Mouse (Mus musculus) lung, adult 18-20 months (tissue): ENCODE measurements around the gene Gm20388.

Experiments used
- DNase-seq, 2 experiments: peaks; one replicate each; pipeline ENCODE4 v3.0.0; 2022; ENCODE audit warnings: mixed read lengths in 2 of 2

The Gm20388 gene

DNA sequence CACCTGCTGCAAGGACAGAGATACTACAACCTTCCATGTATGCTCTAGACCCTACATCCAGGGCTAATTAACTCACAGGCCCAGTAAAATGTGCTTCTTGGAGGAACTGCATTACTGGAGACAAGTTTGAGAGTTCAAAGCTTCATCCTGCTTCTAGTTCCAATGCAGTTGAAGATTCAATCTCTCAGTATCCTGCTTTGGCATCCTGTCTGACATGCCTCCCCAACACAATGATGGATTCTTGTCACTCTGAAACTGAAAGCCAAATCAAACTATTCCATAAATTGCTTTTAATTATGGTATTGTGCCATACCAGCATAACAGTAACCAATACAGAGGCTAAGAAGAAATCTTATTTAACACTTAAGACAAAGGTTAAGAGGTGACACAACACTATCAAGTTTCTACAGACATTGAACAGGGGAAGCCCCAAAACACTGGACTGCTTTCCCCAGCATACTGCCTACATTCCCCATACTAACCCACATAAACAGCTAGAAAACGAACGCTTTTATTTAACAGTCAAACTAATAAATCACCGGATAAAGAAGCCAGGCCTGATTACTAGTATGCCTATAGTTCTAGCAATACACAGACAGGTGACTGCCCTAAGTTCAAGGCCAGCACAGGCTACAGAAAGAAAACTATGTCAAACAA, 3059.5 kb downstream of the Gm20388 start:
- no peak for DNase-seq

DNA sequence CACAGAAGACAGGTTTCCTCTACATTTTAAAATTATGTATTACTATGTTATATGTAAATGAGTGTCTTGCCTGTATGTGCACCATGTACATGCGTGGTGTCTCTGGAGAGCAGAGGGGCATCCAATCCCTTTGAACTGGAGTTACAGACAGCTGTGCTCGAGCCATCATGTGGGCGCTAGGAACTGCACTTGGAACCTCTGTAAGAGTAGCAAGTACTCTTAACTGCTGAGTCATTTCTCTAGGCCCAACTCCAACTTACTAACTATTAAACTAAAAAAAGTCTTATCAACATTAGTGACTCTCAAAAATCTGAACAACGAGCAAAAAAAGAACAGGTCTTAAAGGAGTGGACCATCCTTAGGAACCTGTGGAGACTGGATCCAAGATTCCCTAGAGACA, 3065.4 kb downstream of the Gm20388 start:
- no peak for DNase-seq

DNA sequence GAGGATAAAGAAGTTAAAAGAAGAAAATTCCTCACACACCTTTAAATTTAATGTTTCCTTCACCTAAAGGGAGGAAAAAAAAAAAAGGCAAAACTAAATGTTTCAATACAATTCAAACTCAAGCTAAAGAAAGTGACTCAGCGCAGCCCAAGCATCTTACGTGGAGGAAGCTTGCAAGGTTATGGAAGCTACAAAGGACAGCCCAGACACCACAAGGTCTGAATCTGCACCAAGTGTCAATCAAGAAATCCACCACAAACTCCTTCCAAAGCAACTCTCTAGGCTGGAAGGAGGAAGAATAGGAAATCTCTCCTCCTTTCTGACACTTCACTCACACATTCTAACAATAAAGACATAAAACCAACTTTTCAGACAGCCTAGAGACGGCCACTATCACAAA, 3068.8 kb downstream of the Gm20388 start:
- DNase-seq: no peak

GRCm38 (mm10) chr8:122979865-122980509, 3069.3 kb downstream of the Gm20388 start:
- peak in 1 of 2 experiments; percentile 45 for DNase-seq

GRCm38 (mm10) chr8:122981646-122982045, 3071.0 kb downstream of the Gm20388 start:
- no peak for DNase-seq

DNA sequence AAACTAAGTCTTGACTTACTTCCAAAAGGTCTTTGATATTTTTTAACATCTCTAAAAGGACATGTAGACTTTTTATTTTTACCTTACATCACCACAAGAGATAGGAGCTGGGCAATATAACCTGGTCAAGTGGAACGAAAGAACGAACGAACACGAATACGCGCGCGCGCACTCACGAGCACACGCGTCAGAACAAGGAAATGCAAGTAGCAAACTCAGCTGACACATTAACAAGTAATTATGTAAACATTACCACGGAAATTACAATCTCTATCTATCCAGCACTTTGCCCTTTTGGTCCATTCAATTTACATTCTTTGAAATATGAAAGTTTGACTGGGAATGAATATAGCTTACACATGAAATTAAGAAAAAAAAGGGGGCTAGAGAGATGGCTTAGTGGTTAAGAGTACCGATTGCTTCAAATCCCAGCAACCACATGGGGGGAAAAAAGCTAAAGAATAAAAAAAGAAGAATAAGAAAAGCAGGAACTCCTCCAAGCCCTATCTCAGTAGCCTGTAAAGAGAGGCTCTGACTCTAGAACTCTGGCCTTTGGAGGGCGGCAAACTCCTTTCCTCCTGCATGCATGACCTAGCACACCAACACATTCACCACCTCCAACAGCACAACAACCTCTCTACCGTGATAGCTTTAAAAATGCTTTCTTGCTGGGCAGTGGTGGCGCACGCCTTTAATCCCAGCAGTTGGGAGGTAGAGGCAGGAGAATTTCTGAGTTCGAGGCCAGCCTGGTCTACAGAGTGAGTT, 3072.7 kb downstream of the Gm20388 start:
- no peak for DNase-seq

- no peak for DNase-seq
These were observed 3073.5 kb downstream of the Gm20388 start for GRCm38 (mm10) chr8:122984175-122984574.

- DNase-seq: no peak
These were observed 3076.0 kb downstream of the Gm20388 start for GRCm38 (mm10) chr8:122986501-122987184.

DNA sequence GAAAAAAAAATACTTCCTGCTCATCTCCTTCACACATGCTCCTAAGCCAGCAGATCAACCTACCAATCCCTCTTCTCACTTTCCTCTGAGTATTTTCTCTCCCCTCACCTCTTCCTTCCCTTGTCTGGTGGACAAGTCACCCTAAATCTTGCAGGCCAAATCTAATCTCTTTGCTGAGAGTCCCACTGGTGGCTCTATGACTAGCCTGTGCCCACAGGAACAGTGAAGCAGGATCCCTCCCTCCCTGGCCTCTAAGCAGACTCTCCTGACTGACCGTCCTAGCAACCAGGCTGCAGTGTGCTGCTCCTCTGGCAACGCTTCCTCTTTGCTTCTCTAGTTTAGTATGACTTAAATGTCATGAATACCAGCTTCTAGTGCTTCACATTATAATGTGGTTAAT, 3076.6 kb downstream of the Gm20388 start:
- DNase-seq: no peak

GRCm38 (mm10) chr8:122988955-122989354, 3078.3 kb downstream of the Gm20388 start:
- DNase-seq: no peak

DNA sequence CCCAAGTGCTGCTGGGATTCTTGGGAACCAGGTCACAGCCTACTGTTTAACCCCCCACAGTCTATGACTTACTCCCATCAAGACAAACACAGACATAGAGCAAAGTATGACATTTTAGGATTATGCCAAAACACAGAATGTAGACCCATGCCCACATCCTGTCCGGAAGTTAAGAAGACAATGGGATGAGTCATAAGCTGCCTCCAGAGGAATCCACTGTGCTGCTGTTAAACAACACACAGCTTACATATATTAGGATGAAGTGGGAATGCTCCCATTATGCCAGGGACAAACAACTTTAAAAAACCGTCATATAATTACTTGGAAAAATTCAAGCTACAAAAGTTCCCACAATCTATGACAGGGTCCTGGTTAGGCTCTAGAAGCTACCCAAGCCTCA, 3079.3 kb downstream of the Gm20388 start:
- no peak for DNase-seq

GRCm38 (mm10) chr8:122991368-122991767, 3080.7 kb downstream of the Gm20388 start:
- peak in 1 of 2 experiments; percentile 38 for DNase-seq

- no peak for DNase-seq
These were observed 3081.7 kb downstream of the Gm20388 start for GRCm38 (mm10) chr8:122992296-122992695.

DNA sequence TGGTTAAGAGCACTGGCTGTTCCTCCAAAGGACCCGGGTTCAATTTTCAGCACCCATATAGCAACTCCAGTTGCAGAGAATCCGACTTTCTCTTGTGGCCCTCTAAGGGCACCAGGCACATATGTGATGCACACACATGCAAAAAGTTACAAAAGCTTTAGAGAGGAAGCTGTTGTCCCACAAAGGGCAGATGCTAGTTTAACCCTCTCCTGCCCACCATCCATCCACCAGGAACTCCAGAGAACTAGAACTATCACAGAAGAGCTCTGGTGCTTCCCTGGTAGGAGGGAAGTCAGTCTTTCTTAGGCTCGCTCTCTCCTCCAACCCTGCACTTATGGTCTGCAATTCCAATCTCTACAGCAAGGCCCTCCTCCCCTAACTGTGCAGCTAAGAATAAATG, 3082.4 kb downstream of the Gm20388 start:
- no peak for DNase-seq

DNA sequence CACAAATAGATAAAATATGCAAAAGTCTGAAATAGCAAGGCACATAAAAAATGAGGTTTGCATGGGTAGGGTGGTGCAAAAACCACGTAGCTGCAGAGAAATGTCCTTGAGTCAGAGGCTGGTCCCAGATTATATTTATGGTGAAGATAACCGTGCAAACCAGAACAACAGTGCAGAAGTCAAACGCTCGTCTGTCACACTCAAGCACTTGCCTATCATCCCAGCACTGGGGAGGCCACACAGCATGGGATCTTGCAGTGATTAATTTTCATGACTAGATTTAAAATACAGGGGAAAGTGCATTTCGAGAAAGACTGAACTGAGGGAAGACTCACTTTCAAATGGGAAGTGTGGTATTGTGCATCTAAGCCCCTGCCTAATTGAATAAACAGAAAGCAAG, 3083.1 kb downstream of the Gm20388 start:
- no peak for DNase-seq

DNA sequence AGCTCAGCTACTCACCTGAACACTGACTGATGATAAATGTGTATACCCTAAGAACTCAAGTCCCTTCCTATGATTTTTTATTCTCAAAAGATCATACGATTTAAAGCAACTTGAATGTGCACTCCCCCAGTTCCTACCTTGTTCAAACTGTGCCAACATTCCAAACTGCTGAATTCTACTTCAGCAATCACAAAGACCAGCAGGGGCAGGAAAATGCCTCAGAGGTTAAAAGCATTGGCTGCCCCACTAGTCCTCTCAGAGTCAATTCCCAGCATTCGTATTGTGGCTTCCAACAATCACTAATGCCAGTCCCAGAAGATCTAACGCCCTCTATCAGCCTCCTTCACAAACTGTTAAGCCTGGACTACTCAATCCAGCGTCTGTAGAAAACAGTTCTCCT, 3087.3 kb downstream of the Gm20388 start:
- DNase-seq: no peak

- DNase-seq: no peak
These were observed 3089.7 kb downstream of the Gm20388 start for GRCm38 (mm10) chr8:123000311-123000710.

DNA sequence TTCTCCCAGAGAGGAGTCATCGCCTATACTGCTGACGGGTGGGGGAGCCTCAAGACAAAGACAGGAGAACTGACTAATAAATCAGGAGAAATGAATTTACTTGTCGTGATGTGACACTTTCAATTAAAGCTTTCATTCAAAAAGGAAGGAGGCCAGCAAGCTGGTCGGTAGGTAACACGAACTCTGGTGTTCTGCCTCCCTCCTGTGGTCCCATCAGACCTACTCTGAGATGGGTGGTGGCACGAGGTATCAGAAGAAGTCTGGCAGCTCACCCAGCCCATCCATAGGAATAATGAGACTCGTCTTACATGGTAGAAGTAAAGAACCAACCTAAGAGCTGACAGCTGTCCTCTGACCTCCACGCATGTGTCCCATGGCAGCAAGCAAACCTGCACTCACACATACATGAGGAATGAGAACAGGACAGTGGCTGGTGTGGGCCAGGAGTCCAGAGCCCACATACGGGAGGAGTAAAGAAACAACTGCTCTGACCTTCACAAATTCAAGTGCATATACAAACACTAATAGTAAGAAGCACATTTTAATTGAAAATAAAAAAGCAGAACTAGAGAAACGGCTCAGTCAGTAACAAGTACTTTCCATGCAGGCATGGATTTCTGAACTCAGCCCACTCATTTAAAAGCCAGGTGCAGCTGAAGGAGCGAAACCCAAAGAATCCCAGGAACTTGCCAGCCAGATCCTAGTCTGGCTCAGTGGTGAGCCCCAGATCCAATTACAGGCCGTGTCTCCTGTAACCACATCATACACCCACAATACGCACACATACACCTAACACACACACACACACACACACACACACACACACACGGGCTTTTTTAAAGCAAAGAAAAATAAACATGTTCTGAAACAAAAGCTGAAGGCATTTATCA, 3093.6 kb downstream of the Gm20388 start:
- DNase-seq: no peak

DNA sequence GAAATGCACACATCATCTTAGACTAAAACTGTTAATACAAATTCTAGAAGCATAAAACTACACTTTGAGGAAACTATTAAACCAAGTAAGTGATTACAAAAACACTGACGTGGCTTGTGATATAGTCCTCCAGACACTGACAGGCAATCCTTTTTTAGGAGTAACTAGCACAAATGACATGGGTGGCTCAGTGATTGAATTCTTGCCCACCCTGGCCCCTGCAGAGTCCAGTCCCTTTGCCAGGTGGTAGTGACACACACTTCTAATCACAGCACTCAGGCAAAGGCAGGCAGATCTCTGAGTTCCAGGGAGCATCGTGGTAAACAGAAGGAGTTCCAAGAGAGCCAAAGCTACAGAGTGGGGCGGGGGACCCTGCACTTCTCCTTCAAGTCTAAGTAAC, 3094.7 kb downstream of the Gm20388 start:
- no peak for DNase-seq

- no peak for DNase-seq
These were observed 3095.2 kb downstream of the Gm20388 start for GRCm38 (mm10) chr8:123005805-123006204.

DNA sequence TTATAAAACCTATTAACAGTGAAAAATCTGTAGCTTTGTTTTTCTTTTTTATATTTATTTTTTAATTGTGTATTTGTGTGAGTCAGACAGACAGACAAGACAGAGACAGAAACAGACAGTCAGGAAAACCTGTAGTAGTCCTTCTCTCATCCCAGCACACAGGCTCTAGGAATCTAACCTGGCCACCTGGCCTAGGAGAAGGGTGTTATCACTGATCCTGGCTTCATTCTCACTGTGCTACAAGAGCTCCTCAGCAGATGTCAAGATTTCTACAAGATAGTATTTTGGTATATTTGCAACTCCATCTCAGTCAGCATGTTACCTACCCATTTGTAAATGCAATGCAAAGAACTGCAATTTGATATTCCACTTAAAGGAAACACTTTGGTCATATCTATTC, 3100.7 kb downstream of the Gm20388 start:
- no peak for DNase-seq

DNA sequence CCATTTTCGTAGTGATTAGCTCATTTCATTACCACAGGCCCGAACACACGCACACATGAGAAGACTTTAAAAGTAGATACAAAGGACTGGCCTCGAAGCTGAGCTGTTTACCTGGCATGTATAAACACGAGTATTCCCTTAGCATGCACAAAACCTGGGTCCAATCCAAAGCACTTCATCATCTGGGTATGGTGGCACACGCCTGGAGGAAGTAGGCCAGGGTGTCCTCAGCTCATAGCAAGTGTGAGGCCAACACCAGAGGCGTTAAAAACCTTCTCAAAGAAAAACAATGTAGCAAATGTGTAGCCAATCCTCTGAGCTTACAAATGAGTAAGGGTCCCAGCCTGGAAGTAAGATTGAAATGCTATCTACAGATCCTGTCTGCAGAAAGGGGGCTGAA, 3103.8 kb downstream of the Gm20388 start:
- peak; percentile 17 to 50 for DNase-seq
